Mouse (Mus musculus): ENCODE results near the gene Nup85.

DNA sequence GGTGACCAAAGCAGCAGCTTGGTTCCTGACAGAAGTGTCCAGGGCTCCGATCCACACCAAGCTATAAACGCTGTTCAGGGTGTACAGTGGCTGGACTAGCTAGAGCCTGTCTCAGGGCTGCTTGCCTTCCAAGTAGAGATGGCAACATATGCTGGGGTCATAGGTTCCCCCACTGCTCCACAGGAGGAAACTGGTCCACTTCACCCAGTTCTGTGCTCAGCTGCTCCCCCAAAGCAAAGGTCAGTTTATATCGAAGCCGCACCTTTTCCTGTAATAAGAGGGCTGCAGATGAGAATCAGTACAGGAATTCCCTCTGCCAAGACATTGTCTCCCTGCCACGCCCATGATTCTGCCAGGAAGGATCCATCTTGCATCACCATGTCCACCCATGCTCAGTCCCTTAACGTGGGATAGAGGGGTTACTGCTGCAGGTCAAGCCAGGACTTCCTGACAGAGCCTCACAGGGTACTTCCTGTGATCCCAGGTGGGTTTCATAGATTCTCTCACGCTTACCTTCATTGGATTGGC is 21.4 kb downstream of the Nup85 start:
- TF ChIP-seq CTCF (IDR thresholded peaks at IDR 0.05; ENCODE audit: low read depth, low read length) (no peak), POLR2A (IDR thresholded peaks at IDR 0.05; ENCODE audit: insufficient read depth, low read length) (no peak)
